Mouse (Mus musculus): Measurements from ENCODE around the gene Hs2st1.

- no peak for TF ChIP-seq MAZ (IDR thresholded peaks at IDR 0.05; ENCODE audit: low read depth, low read length)
- no peak for TF ChIP-seq POLR2AphosphoS2 (IDR thresholded peaks at IDR 0.05; ENCODE audit: low read depth, low read length)
- no peak for TF ChIP-seq POLR2A (IDR thresholded peaks at IDR 0.05; ENCODE audit: low read depth, low read length)
- TF ChIP-seq ZKSCAN1 (IDR thresholded peaks at IDR 0.05; ENCODE audit: borderline replicate concordance, low read depth, low read length): no peak
- TF ChIP-seq MAFK (IDR thresholded peaks at IDR 0.05; ENCODE audit: insufficient replicate concordance, low read length): no peak
- no peak for TF ChIP-seq GABPA (IDR thresholded peaks at IDR 0.05; ENCODE audit: insufficient replicate concordance, low read depth, low read length)
- no peak for TF ChIP-seq PAX5 (IDR thresholded peaks at IDR 0.05; ENCODE audit: low read length)
Measured at GRCm38 (mm10) chr3:144548186-144548845, 21.7 kb downstream of the Hs2st1 start.

Measured in CH12.LX (cell line).